8 mouse cellular contexts compared by ENCODE assay signal in genomic region chr11:5165471-5165916, GRCm38 (mm10). TPM values are rescaled to one million over a fixed set of nuclear protein-coding genes. Genes with fewer than 3 reads are reported as not detected.
DNase-seq lines count a peak whose midpoint lies in the region; ATAC-seq and TF ChIP-seq lines count a peak whose summit lies in the region.

No protein-coding gene starts in this region.

- peak; percentile 60; the same call in 1 of the 2 replicates for ATAC-seq in midbrain, embryonic 13.5 days
- ATAC-seq in midbrain, embryonic 15.5 days (replicated peaks): no peak
- no peak; the same call in 1 of the 2 replicates for ATAC-seq in neural tube, embryonic 15.5 days (ENCODE audit: low FRiP score)
- ATAC-seq in megakaryocyte progenitor cell, adult 5-6 weeks (replicated peaks; ENCODE audit: poor library complexity): no peak
- no peak for ATAC-seq in liver, postnatal 0 days

- H3K27ac ChIP-seq in midbrain, embryonic 13.5 days: peak overlapping the region; percentile 19; the same call in 1 of the 2 replicates
- no peak overlapping the region for H3K27ac ChIP-seq in midbrain, embryonic 15.5 days
- 0 out of 2 replicates have a peak overlapping the region, but pooled peaks have one; percentile 41 for H3K27ac ChIP-seq in neural tube, embryonic 15.5 days (replicated peaks)
- H3K27ac ChIP-seq in liver, postnatal 0 days (ENCODE audit: low read depth): no peak overlapping the region

- no peak overlapping the region for H3K4me2 ChIP-seq in midbrain, embryonic 13.5 days (replicated peaks)
- no peak overlapping the region for H3K4me2 ChIP-seq in midbrain, embryonic 15.5 days
- H3K4me2 ChIP-seq in neural tube, embryonic 15.5 days: no peak overlapping the region
- no peak overlapping the region for H3K4me2 ChIP-seq in liver, postnatal 0 days (ENCODE audit: low read depth, low read length)

- intact Hi-C loops in heart, postnatal 36 days (cut with DNase I): no loop called here
- intact Hi-C loops in left cerebral cortex, postnatal 10 days (cut with DNase I): no loop called here

- TF ChIP-seq CTCF in liver, postnatal 0 days (IDR thresholded peaks at IDR 0.05; ENCODE audit: low read depth): no peak

- H3K36me3 ChIP-seq in midbrain, embryonic 13.5 days: no peaks in the 10 kb centered on the region
- H3K36me3 ChIP-seq in midbrain, embryonic 15.5 days (replicated peaks): no peaks in the 10 kb centered on the region
- H3K36me3 ChIP-seq in neural tube, embryonic 15.5 days: no peaks in the 10 kb centered on the region
- H3K36me3 ChIP-seq in liver, postnatal 0 days (replicated peaks; ENCODE audit: insufficient read depth, low read length): no peaks in the 10 kb centered on the region

- DNase-seq in frontal cortex, postnatal 10 days (ENCODE audit: low spot score in 2 of 2): peak; percentile 68 to 77
- DNase-seq in heart, postnatal 36 days: peak; percentile 57 to 67
- DNase-seq in left cerebral cortex, postnatal 10 days (ENCODE audit: extremely low spot score in 1 of 2, low spot score in 2 of 2): peak; percentile 82 to 84
- DNase-seq in liver, postnatal 0 days: no peak

- 18% methylated on average over 8 of the region's 8 CpGs for WGBS in midbrain, embryonic 13.5 days
- 16% methylated on average over 8 of the region's 8 CpGs for WGBS in midbrain, embryonic 15.5 days
- WGBS in neural tube, embryonic 15.5 days: 21% methylated on average over 8 of the region's 8 CpGs
- 59% methylated on average over 8 of the region's 8 CpGs for WGBS in liver, postnatal 0 days (ENCODE audit: insufficient replicate concordance)

- no peaks in the 10 kb centered on the region for H3K27me3 ChIP-seq in midbrain, embryonic 13.5 days
- H3K27me3 ChIP-seq in midbrain, embryonic 15.5 days (replicated peaks): no peaks in the 10 kb centered on the region
- no peaks in the 10 kb centered on the region for H3K27me3 ChIP-seq in neural tube, embryonic 15.5 days (replicated peaks)
- no peaks in the 10 kb centered on the region for H3K27me3 ChIP-seq in liver, postnatal 0 days (ENCODE audit: insufficient read depth, low read length)

- H3K4me1 ChIP-seq in midbrain, embryonic 13.5 days (replicated peaks): peaks cover 31% of the 10 kb centered on the region
- peaks cover 10% of the 10 kb centered on the region; the same call in 1 of the 2 replicates for H3K4me1 ChIP-seq in midbrain, embryonic 15.5 days
- peaks cover 16% of the 10 kb centered on the region for H3K4me1 ChIP-seq in neural tube, embryonic 15.5 days
- H3K4me1 ChIP-seq in liver, postnatal 0 days (ENCODE audit: insufficient read depth): no peaks in the 10 kb centered on the region

- H3K4me3 ChIP-seq in midbrain, embryonic 13.5 days (replicated peaks): no peak overlapping the region
- H3K4me3 ChIP-seq in midbrain, embryonic 15.5 days: no peak overlapping the region
- H3K4me3 ChIP-seq in neural tube, embryonic 15.5 days (replicated peaks): no peak overlapping the region
- no peak overlapping the region for H3K4me3 ChIP-seq in liver, postnatal 0 days (ENCODE audit: low read depth, low read length)

- TF ChIP-seq EP300 in liver, postnatal 0 days (IDR thresholded peaks at IDR 0.05; ENCODE audit: low read depth): no peak

- H3K9ac ChIP-seq in midbrain, embryonic 13.5 days (replicated peaks): 0 out of 2 replicates have a peak overlapping the region, but pooled peaks have one; percentile 42
- no peak overlapping the region for H3K9ac ChIP-seq in midbrain, embryonic 15.5 days
- H3K9ac ChIP-seq in neural tube, embryonic 15.5 days (replicated peaks): no peak overlapping the region
- no peak overlapping the region for H3K9ac ChIP-seq in liver, postnatal 0 days (replicated peaks)

- H3K9me3 ChIP-seq in midbrain, embryonic 13.5 days: no peaks in the 10 kb centered on the region
- no peaks in the 10 kb centered on the region for H3K9me3 ChIP-seq in midbrain, embryonic 15.5 days
- no peaks in the 10 kb centered on the region for H3K9me3 ChIP-seq in neural tube, embryonic 15.5 days (replicated peaks)
- peaks cover 6% of the 10 kb centered on the region for H3K9me3 ChIP-seq in liver, postnatal 0 days (ENCODE audit: low read length)

RNA-seq across cellular contexts. Expression of gene Emid1, which starts 13.4 kb away (rescaled TPM):
- 5.6 and 6.7 TPM in 2 replicates for polyA plus RNA-seq in midbrain, embryonic 13.5 days (2015; fragmentation: Nextera tagmentation; extraction: Ambion mirVana)
- 9.3 and 10.3 TPM in 2 replicates for polyA plus RNA-seq in midbrain, embryonic 15.5 days (2015; fragmentation: Nextera tagmentation; extraction: Ambion mirVana)
- total RNA-seq in heart, postnatal 36 days (2021): 1 to 10 TPM; 2.1 to 3.8 TPM
- total RNA-seq in left cerebral cortex, postnatal 10 days (2021): 10 to 100 TPM; 49.3 to 54.0 TPM
- polyA plus RNA-seq in neural tube, embryonic 15.5 days (2015; fragmentation: Nextera tagmentation; extraction: Ambion mirVana): 20.1 and 30.6 TPM in 2 replicates
- 3.5 and 5.5 TPM in 2 replicates for total RNA-seq in megakaryocyte progenitor cell, adult 5-6 weeks (2015)
- 5.2 and 5.5 TPM in 2 replicates for total RNA-seq in megakaryocyte progenitor cell, adult 5-6 weeks (2017)
- polyA plus RNA-seq in liver, postnatal 0 days (2015; fragmentation: Nextera tagmentation; extraction: Ambion mirVana): 4.0 and 4.8 TPM in 2 replicates

Comparison
In these comparisons a context has a peak if more than half of its experiments do, and no peak if none do; other contexts are left out.
1. H3K27ac ChIP-seq: peak in midbrain, embryonic 13.5 days (single experiment) and neural tube, embryonic 15.5 days (single experiment); none in midbrain, embryonic 15.5 days (single experiment) and liver, postnatal 0 days (single experiment).